Mouse (Mus musculus): ENCODE results near the gene Adat3. TPM values are rescaled to one million over a fixed set of nuclear protein-coding genes. Genes with fewer than 3 reads are reported as not detected.

The Adat3 gene
- polyA plus RNA-seq, 1 experiment = 10.0 TPM

DNA sequence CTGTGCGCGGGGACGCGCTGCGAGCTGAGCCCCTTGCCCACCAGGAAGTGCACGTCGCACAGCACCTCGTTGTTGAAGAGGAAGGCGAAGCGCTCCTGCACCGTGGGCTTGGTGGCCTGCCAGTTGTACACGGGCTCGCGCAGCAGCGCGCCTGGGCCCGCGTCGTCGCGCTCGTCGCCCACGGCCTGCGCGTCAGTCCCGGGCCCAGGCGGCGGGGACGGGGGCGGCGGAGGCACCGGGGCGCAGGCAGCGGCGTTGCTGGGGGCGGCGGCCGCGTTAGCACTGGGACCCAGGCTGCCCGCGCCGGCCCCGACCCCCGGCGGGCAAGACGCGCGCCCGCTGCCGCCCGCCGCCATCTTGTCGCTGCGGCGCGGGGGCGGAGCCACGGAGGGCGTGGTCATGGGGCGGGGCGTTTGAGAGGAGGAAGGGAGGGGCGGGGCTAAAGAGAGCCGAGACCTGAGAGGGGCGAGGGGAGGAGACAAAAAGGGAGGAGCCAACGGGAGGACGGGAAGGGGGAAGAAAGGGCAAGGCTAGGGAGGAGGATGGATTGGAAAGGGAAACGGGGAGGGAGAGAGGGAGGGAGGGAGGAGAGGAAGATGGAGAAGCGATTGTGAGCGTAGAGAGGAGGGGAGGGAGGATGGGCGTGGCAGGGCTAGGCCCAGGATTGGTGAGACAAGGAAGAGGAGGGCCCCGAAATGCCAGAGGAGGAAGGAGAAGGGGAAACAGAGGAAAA lies 53.6 kb downstream of the Adat3 start:
- WGBS = under 1% methylated on average over 65 of the region's 72 CpGs
- peak; percentile 92 for DNase-seq
- H3K4me1 ChIP-seq (ENCODE audit: control insufficient read depth, insufficient read depth, low read length) = peaks cover 11% of the 10 kb centered on the region
- no peak; the same call in 1 of the 2 replicates for TF ChIP-seq POLR2A (IDR thresholded peaks at IDR 0.05; ENCODE audit: borderline replicate concordance, extremely low read depth, low read depth, low read length)
- TF ChIP-seq CTCF (IDR thresholded peaks at IDR 0.05; ENCODE audit: insufficient read depth, low read length) = no peak
- peak overlapping the region; percentile 95 for H3K4me3 ChIP-seq (replicated peaks; ENCODE audit: extremely low read depth, low read depth, low read length)

- no peak for TF ChIP-seq CTCF (IDR thresholded peaks at IDR 0.05; ENCODE audit: insufficient read depth, low read length)
- no peak for TF ChIP-seq POLR2A (IDR thresholded peaks at IDR 0.05; ENCODE audit: borderline replicate concordance, extremely low read depth, low read depth, low read length)
- peak within 1 kb of the TSS; percentile 95 for H3K4me3 ChIP-seq (replicated peaks; ENCODE audit: extremely low read depth, low read depth, low read length)
- peaks cover 12% of the 10 kb centered on the region for H3K4me1 ChIP-seq (ENCODE audit: control insufficient read depth, insufficient read depth, low read length)
- 32% methylated on average over 15 of the region's 15 CpGs for WGBS
- no peak for DNase-seq
Observed at GRCm38 (mm10) chr10:80656863-80657623, 54.4 kb downstream of the Adat3 start, which contains the start of gene Btbd2. Gene Btbd2 (minus strand): TSS chr10:80657071.

Other genes with a start within 250 kb of the Adat3 start
- 5.5 and 6.0 TPM in 2 replicates for gene Plk5, start 246.4 kb upstream of the Adat3 start, polyA plus RNA-seq (2012; rRNA removed)
- 37.5 and 48.3 TPM in 2 replicates for gene Mex3d, start 215.2 kb upstream of the Adat3 start, polyA plus RNA-seq (2012; rRNA removed)
- 131 and 143 TPM in 2 replicates for gene Mbd3, start 203.3 kb upstream of the Adat3 start, polyA plus RNA-seq (2012; rRNA removed)
- 1,202 and 1,263 TPM in 2 replicates for gene Uqcr11, start 196.1 kb upstream of the Adat3 start, polyA plus RNA-seq (2012; rRNA removed)
- gene Tcf3, start 169.2 kb upstream of the Adat3 start, polyA plus RNA-seq (2012; rRNA removed) = 94.7 and 98.6 TPM in 2 replicates
- gene Onecut3, start 108.0 kb upstream of the Adat3 start, polyA plus RNA-seq (2012; rRNA removed) = not detected in 2 replicates
- gene Atp8b3, start 63.8 kb upstream of the Adat3 start, polyA plus RNA-seq (2012; rRNA removed) = 0.08 and 0.11 TPM in 2 replicates
- 61.8 and 62.7 TPM in 2 replicates for gene Rexo1, start 41.3 kb upstream of the Adat3 start, polyA plus RNA-seq (2012; rRNA removed)
- 24.8 and 31.5 TPM in 2 replicates for gene Klf16, start 25.6 kb upstream of the Adat3 start, polyA plus RNA-seq (2012; rRNA removed)
- 191 and 262 TPM in 2 replicates for gene Abhd17a, start 12.5 kb upstream of the Adat3 start, polyA plus RNA-seq (2012; rRNA removed)
- gene Scamp4, start within 50 bp of the Adat3 start, polyA plus RNA-seq (2012; rRNA removed) = 91.4 and 110 TPM in 2 replicates
- 1.6 and 2.2 TPM in 2 replicates for gene Gm49322, start 3.1 kb downstream of the Adat3 start, polyA plus RNA-seq (2012; rRNA removed)
- gene Csnk1g2, start 20.0 kb downstream of the Adat3 start, polyA plus RNA-seq (2012; rRNA removed) = 246 and 276 TPM in 2 replicates
- 87.0 and 91.3 TPM in 2 replicates for gene Btbd2, start 54.2 kb downstream of the Adat3 start, polyA plus RNA-seq (2012; rRNA removed)
- 267 and 338 TPM in 2 replicates for gene Mknk2, start 75.2 kb downstream of the Adat3 start, polyA plus RNA-seq (2012; rRNA removed)
- gene Mob3a, start 99.1 kb downstream of the Adat3 start, polyA plus RNA-seq (2012; rRNA removed) = 51.5 and 52.4 TPM in 2 replicates
- gene Izumo4, start 99.3 kb downstream of the Adat3 start, polyA plus RNA-seq (2012; rRNA removed) = 61.9 and 70.8 TPM in 2 replicates
- 111 and 136 TPM in 2 replicates for gene Ap3d1, start 139.4 kb downstream of the Adat3 start, polyA plus RNA-seq (2012; rRNA removed)
- 29.9 and 43.0 TPM in 2 replicates for gene Dot1l, start 152.3 kb downstream of the Adat3 start, polyA plus RNA-seq (2012; rRNA removed)
- gene Sf3a2, start 195.3 kb downstream of the Adat3 start, polyA plus RNA-seq (2012; rRNA removed) = 35.7 and 38.7 TPM in 2 replicates
- gene Plekhj1, start 195.7 kb downstream of the Adat3 start, polyA plus RNA-seq (2012; rRNA removed) = 51.2 and 58.8 TPM in 2 replicates
- 0.62 and 1.3 TPM in 2 replicates for gene Amh, start 202.4 kb downstream of the Adat3 start, polyA plus RNA-seq (2012; rRNA removed)
- 7.7 TPM in 1 of 2 replicates, not detected in the other for gene Jsrp1, start 210.6 kb downstream of the Adat3 start, polyA plus RNA-seq (2012; rRNA removed)
- 804 and 834 TPM in 2 replicates for gene Oaz1, start 223.8 kb downstream of the Adat3 start, polyA plus RNA-seq (2012; rRNA removed)
- 0.10 and 0.31 TPM in 2 replicates for gene Lingo3, start 241.2 kb downstream of the Adat3 start, polyA plus RNA-seq (2012; rRNA removed)

All from lung, adult 2 months (tissue).